Mouse (Mus musculus) G1E (cell line): Measurements from ENCODE around the gene Pde4a.

ENCODE experiments used
- CTCF ChIP-seq: IDR thresholded peaks from 2 replicates; pipeline ENCODE4 v1.5.1; 2012; ENCODE audit warnings: low read depth, low read length, inconsistent platforms, mixed read lengths
- GATA1 ChIP-seq: IDR thresholded peaks from 2 replicates; pipeline ENCODE4 v1.6.1; 2012; ENCODE audit warnings: borderline replicate concordance, low read length, inconsistent platforms, mixed read lengths
- TAL1 ChIP-seq: conservative IDR thresholded peaks from 2 replicates; pipeline ENCODE4 v1.6.1; 2012; ENCODE audit warnings: low read depth, low read length, inconsistent platforms, mixed read lengths

- no peak for TF ChIP-seq CTCF
- TF ChIP-seq TAL1 = no peak
- TF ChIP-seq GATA1 = no peak
Observed at GRCm38 (mm10) chr9:21211624-21212023, 46.1 kb downstream of the Pde4a start.
